Mouse (Mus musculus) MEL (cell line): ENCODE measurements around the gene Ddx21.

Experiments
- ELF1 ChIP-seq: IDR thresholded peaks from 2 replicates; pipeline ENCODE4 v1.6.1; 2014; ENCODE audit warnings: low read depth, mild to moderate bottlenecking, inconsistent platforms, low read length, improper control_type of control experiment, moderate library complexity
- TCF12 ChIP-seq: IDR thresholded peaks from 2 replicates; pipeline ENCODE4 v1.6.1; 2014; ENCODE audit warnings: low read depth, mild to moderate bottlenecking, inconsistent platforms, low read length, improper control_type of control experiment, moderate library complexity

DNA sequence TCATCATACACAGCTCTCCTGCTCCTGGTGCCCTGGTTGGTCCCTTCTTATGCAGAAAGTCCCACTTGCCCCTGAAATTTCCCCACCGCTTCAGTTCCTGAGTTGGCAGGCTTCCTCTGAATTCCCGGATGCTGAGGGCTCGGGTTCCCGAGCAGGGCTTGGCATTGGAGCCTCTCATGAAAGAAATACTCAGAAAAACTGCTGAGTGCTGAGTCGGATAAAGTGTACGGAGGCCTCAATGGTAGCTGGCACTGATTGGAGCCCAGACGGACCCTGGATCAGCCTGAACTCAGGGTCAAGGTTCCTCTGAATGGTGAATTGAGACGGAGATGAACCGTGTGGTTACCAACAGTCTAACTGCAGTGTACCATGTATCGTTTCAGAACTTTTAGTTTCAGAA lies 55.6 kb downstream of the Ddx21 start:
- TF ChIP-seq TCF12 = no peak
- no peak for TF ChIP-seq ELF1
